Mouse (Mus musculus): ENCODE results near the gene Myh1.

DNA sequence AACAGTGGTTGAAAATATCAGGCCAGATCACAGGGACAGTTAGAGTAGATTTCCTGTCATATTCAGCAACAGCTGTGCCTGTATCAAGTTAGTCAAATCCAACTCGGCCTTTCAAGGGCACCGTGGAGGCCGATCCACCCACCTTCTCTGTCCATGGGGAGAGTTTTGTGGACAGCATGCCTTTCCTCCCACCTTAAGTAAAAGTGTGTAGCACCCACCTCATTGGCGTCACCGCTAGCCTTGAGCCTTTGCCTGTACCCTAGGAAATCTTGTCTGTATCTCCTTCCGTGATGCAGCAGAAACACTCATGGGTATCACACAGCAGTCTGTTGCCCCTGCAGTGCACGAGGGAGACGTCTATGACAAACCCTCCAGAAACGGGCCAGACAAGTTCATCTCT lies 36.9 kb downstream of the Myh1 start:
- TF ChIP-seq CTCF (IDR thresholded peaks at IDR 0.05; ENCODE audit: low read depth) (no peak), EP300 (IDR thresholded peaks at IDR 0.05; ENCODE audit: low read depth) (no peak)
